Mouse (Mus musculus) ES-Bruce4 (cell line): Measurements from ENCODE around the gene Flt3. TPM values are rescaled to one million over a fixed set of nuclear protein-coding genes. Genes with fewer than 3 reads are reported as not detected.

Experiments used
- H3K27ac ChIP-seq: 2 replicates; pipeline ENCODE4 v1.5.1; 2012; ENCODE audit warnings: low read length, inconsistent platforms; ENCODE audit not compliant: insufficient read depth
- H3K27me3 ChIP-seq: 2 replicates; pipeline ENCODE4 v1.6.1; 2012; ENCODE audit warnings: mild to moderate bottlenecking, low read length, inconsistent platforms; ENCODE audit not compliant: control insufficient read depth, poor library complexity, insufficient read depth, severe bottlenecking
- H3K36me3 ChIP-seq: 2 replicates; pipeline ENCODE4 v1.6.1; 2012; ENCODE audit warnings: inconsistent platforms, mild to moderate bottlenecking, low read length, moderate library complexity; ENCODE audit not compliant: control insufficient read depth, poor library complexity, insufficient read depth, severe bottlenecking
- H3K4me1 ChIP-seq: one replicate; pipeline ENCODE4 v1.8.1; 2011; ENCODE audit warnings: low read length; ENCODE audit not compliant: control insufficient read depth, insufficient read depth
- H3K4me3 ChIP-seq: 2 replicates; pipeline ENCODE4 v1.5.1; 2011; ENCODE audit warnings: low read depth, mild to moderate bottlenecking, low read length
- H3K9ac ChIP-seq: 2 replicates; pipeline ENCODE4 v1.6.1; 2012; ENCODE audit warnings: low read depth, mild to moderate bottlenecking, inconsistent platforms; ENCODE audit not compliant: poor library complexity, severe bottlenecking
- H3K9me3 ChIP-seq: replicated peaks from 2 replicates; pipeline ENCODE4 v1.6.1; 2012; ENCODE audit warnings: mild to moderate bottlenecking, low read length, inconsistent platforms; ENCODE audit not compliant: control insufficient read depth, poor library complexity, insufficient read depth, severe bottlenecking
- CTCF ChIP-seq: IDR thresholded peaks from one replicate; pipeline ENCODE4 v1.8.1; 2011; ENCODE audit warnings: low read depth, low read length
- EP300 ChIP-seq: IDR thresholded peaks from 2 replicates; pipeline ENCODE4 v1.6.1; 2011; ENCODE audit warnings: low read depth, low read length; ENCODE audit not compliant: insufficient read depth
- POLR2A ChIP-seq: IDR thresholded peaks from one replicate; pipeline ENCODE4 v1.8.1; 2011; ENCODE audit warnings: low read length; ENCODE audit not compliant: insufficient read depth
- polyA plus RNA-seq: library from polyadenylated mRNA; stranded (reverse); fragments of >200 nt; gene quantifications from 2 replicates; pipeline ENCODE4 v1.2.4, GENCODE M21; 2011; ENCODE audit warnings: low read depth; ENCODE audit not compliant: missing spikeins, insufficient read depth, insufficient read length

Flt3 gene
- polyA plus RNA-seq, 1 experiment, result 0.21 TPM

DNA sequence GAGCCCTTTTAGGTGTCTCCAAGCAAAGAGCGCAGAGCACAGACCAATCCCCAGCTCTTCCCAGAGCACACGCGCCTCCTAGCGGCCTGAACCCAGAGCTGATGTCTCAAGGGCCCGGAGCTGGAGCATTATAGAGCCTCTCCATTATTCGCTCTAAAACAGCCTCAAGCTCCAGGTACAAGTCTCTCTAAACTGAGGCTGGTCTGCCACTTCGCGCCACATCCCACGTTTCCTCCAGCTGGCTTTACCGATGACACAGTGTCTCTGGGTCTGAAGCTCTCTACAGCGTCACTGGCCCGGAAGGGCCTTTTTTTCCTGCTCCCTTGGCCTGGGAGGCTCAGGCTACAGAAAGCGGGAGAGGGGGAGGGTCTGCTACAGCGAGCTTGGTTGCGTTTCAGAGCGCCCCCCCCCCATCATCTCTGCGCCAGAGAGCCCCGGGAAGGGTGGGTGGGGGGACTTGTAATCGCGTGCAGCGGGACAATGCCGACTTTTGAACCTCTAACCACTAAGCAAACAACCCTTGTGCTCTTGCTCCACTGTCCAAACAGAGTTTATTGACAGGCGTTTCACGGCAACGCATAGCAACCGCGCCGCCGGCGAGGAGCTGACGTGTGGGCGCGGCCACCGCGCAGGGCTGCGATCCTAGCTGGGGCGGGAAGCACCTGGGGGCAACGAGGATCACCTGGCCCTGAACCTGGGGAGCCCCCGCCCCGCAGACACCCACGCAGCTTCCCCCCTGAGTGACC is 100.9 kb downstream of the Flt3 start:
- Histone ChIP-seq H3K4me3 (peak overlapping the region; percentile 62), H3K4me1 (no peaks in the 10 kb centered on the region), H3K9ac (no peak overlapping the region), H3K9me3 (no peaks in the 10 kb centered on the region), H3K27me3 (peaks cover 11% of the 10 kb centered on the region), H3K27ac (no peak overlapping the region), H3K36me3 (no peaks in the 10 kb centered on the region)
- TF ChIP-seq POLR2A (no peak), EP300 (no peak), CTCF (peak; percentile 79)

DNA sequence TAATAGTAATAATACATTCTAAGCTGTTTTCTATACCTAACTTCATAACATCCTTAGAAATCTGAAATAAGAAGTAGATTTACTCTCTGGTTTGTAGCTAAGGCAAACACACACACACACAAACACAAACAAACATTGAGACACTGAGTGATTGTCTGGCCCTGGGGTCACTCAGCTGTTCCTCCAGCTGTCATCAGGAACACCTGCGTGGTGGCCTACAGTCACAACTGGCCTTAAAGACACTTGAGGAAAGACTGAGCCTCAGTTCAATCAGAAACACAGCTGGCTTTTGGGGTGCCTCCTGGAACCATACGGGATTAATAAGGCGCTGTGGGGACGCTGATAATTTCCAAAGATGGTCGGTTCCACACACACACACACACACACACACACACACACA is 103.0 kb downstream of the Flt3 start:
- Histone ChIP-seq H3K27me3 (peaks cover 3% of the 10 kb centered on the region; the same call in 1 of the 2 replicates), H3K9me3 (no peaks in the 10 kb centered on the region), H3K9ac (no peak overlapping the region), H3K4me3 (no peak overlapping the region), H3K4me1 (no peaks in the 10 kb centered on the region), H3K27ac (no peak overlapping the region), H3K36me3 (no peaks in the 10 kb centered on the region)
- TF ChIP-seq EP300, result no peak
- TF ChIP-seq POLR2A, result no peak
- TF ChIP-seq CTCF, result no peak

DNA sequence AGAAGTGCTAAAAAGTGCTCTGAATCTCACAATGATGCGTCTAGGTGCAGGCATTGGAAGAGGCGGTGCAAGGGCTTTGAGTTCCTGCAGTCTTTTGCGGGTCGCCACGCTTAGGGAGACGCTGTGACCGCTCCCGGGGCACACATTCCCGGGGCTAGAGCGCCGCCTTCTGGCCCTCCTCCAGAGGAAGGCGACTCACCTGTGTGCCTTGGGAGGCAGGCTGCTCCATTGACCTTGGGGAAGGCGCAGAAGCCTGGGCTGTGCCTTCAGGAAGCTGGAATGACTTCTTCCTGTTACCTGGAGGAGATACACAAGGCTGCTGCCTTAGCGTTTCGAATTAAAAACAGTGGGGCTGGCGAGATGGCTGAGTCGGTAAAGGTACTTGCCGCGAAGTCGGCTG is 106.2 kb downstream of the Flt3 start:
- H3K27me3 ChIP-seq, result no peaks in the 10 kb centered on the region
- H3K9ac ChIP-seq, result no peak overlapping the region
- no peaks in the 10 kb centered on the region for H3K4me1 ChIP-seq
- H3K9me3 ChIP-seq, result no peaks in the 10 kb centered on the region
- no peak overlapping the region for H3K27ac ChIP-seq
- H3K36me3 ChIP-seq, result no peaks in the 10 kb centered on the region
- peak overlapping the region; percentile 24; the same call in 1 of the 2 replicates for H3K4me3 ChIP-seq
- TF ChIP-seq CTCF (peak; percentile 72), EP300 (0 out of 2 replicates have a peak, but pooled peaks have one; percentile 29), POLR2A (no peak)

DNA sequence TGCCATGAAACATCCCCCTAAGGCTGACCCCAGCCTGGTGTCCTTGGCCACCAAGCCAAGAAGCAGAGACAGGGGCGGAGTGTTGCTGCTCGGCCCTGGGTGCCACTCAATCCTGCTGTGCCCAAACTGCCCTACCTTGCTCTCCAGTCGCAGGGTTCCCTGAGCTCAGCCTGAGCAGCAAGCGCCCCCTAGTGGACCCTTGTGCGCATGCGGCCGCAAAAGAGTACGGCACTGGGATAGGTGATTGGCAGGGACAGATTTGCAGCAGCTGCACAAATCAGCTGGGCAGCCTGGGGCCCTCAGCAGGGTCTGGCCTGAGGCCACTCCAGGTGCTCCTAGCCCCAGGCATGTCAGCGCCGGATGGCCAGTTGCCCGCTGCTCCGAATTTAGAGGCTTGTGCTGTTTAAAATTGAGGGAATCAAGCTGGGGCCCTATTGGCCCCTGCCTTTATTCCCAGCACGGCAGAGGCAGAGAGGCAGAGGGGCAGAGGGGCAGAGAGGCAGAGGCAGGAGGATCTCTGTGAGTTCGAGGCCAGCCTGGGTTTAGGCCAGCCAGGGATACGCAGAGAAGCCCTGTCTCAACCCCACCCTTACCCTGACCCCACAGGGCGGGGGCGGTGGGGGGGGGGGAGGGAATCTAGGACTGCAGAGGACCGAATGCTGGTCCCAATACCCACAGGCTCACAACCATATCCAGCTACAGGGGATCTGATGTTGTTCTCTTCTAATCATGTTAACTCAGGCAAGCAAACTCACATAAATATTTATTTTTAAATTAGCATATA is 107.0 kb downstream of the Flt3 start:
- TF ChIP-seq CTCF (peak; percentile 95), EP300 (no peak)
- Histone ChIP-seq H3K27ac (no peak overlapping the region), H3K4me3 (peak overlapping the region; percentile 24; the same call in 1 of the 2 replicates), H3K9me3 (no peaks in the 10 kb centered on the region), H3K36me3 (no peaks in the 10 kb centered on the region), H3K27me3 (no peaks in the 10 kb centered on the region), H3K4me1 (no peaks in the 10 kb centered on the region), H3K9ac (no peak overlapping the region)

DNA sequence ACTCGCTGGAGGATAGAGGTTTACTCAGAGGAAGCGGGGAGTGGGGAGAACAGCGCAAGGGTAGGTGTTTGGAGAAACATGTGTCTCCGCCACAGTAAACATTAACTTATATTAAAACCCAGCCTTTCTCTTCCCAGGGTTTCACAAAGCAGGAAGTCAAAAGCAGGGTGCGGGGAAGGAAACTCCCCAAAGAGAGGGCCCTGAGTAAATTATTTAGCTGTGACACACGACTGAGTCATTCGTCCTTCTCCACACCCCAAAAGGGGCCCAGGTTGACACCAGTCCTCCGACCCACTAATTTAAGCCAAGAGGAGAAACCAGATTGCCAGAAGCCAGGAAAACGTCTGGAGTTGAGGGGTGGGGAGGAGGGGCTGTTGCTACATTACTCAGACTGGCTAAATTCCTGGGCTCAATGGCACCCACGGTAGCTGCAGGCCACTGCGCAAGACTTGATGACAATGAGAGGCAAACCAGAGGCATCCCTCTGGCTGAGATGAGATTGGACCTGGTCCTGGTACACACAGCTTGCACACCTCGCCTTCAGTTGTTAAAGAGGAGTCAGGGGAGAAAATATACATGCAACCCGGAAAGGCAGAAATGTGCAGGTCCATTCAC is 107.7 kb downstream of the Flt3 start:
- no peak overlapping the region for H3K4me3 ChIP-seq
- H3K9ac ChIP-seq, result 0 out of 2 replicates have a peak overlapping the region, but pooled peaks have one; percentile 18
- no peaks in the 10 kb centered on the region for H3K9me3 ChIP-seq
- H3K27me3 ChIP-seq, result no peaks in the 10 kb centered on the region
- no peaks in the 10 kb centered on the region for H3K36me3 ChIP-seq
- TF ChIP-seq CTCF (no peak), EP300 (no peak), POLR2A (no peak)
- no peaks in the 10 kb centered on the region for H3K4me1 ChIP-seq
- no peak overlapping the region for H3K27ac ChIP-seq
